Mouse (Mus musculus): Measurements from ENCODE around the gene Zranb3. TPM values are rescaled to one million over a fixed set of nuclear protein-coding genes. Genes with fewer than 3 reads are reported as not detected.
"Not testable (repeated sequence)": the region's sequence is repeated elsewhere in the genome, so short reads cannot be mapped to it uniquely, and the experiment has no call there.

Zranb3 gene
- polyA plus RNA-seq, 1 experiment from 2014 or later = 6.5 TPM

- ATAC-seq = no peak
- H3K27me3 ChIP-seq (replicated peaks; ENCODE audit: control insufficient read depth, insufficient read depth, low read length) = no peaks in the 10 kb centered on the region
- H3K4me3 ChIP-seq (ENCODE audit: low read depth, low read length) = no peak overlapping the region
- H3K9me3 ChIP-seq (replicated peaks; ENCODE audit: control insufficient read depth, low read length) = no peaks in the 10 kb centered on the region
- H3K9ac ChIP-seq (ENCODE audit: low read length) = no peak overlapping the region
- 97% methylated on average over 4 of the region's 4 CpGs for WGBS
- no peak overlapping the region for H3K27ac ChIP-seq (ENCODE audit: low read depth, low read length)
- no peak overlapping the region for H3K4me2 ChIP-seq (ENCODE audit: low read length)
- DNase-seq (ENCODE audit: low spot score) = no peak
- no peaks in the 10 kb centered on the region for H3K4me1 ChIP-seq (ENCODE audit: control insufficient read depth, insufficient read depth, low read length)
- H3K36me3 ChIP-seq (ENCODE audit: control insufficient read depth, insufficient read depth, low read length) = no peaks in the 10 kb centered on the region
Observed at GRCm38 (mm10) chr1:127974082-127974481, 128.8 kb downstream of the Zranb3 start.

- Histone ChIP-seq H3K4me1 (ENCODE audit: control insufficient read depth, insufficient read depth, low read length) (no peaks in the 10 kb centered on the region), H3K9ac (ENCODE audit: low read length) (no peak overlapping the region), H3K36me3 (ENCODE audit: control insufficient read depth, insufficient read depth, low read length) (no peaks in the 10 kb centered on the region), H3K27me3 (replicated peaks; ENCODE audit: control insufficient read depth, insufficient read depth, low read length) (no peaks in the 10 kb centered on the region), H3K27ac (ENCODE audit: low read depth, low read length) (no peak overlapping the region), H3K4me2 (ENCODE audit: low read length) (no peak overlapping the region), H3K9me3 (replicated peaks; ENCODE audit: control insufficient read depth, low read length) (no peaks in the 10 kb centered on the region), H3K4me3 (ENCODE audit: low read depth, low read length) (no peak overlapping the region)
- 84% methylated on average over 4 of the region's 4 CpGs for WGBS
- ATAC-seq = no peak
- DNase-seq (ENCODE audit: low spot score) = no peak
Observed at GRCm38 (mm10) chr1:127970870-127971269, 132.0 kb downstream of the Zranb3 start.

GRCm38 (mm10) chr1:127963326-127963725, 139.5 kb downstream of the Zranb3 start:
- Histone ChIP-seq H3K27me3 (replicated peaks; ENCODE audit: control insufficient read depth, insufficient read depth, low read length) (no peaks in the 10 kb centered on the region), H3K27ac (ENCODE audit: low read depth, low read length) (no peak overlapping the region), H3K4me2 (ENCODE audit: low read length) (no peak overlapping the region), H3K9me3 (replicated peaks; ENCODE audit: control insufficient read depth, low read length) (no peaks in the 10 kb centered on the region), H3K36me3 (ENCODE audit: control insufficient read depth, insufficient read depth, low read length) (no peaks in the 10 kb centered on the region), H3K9ac (ENCODE audit: low read length) (no peak overlapping the region), H3K4me3 (ENCODE audit: low read depth, low read length) (no peak overlapping the region), H3K4me1 (ENCODE audit: control insufficient read depth, insufficient read depth, low read length) (peaks cover 11% of the 10 kb centered on the region; the same call in 1 of the 2 replicates)
- no peak for ATAC-seq
- WGBS = 92% methylated on average over 3 of the region's 3 CpGs
- DNase-seq (ENCODE audit: low spot score) = no peak

GRCm38 (mm10) chr1:127961140-127961539, 141.7 kb downstream of the Zranb3 start:
- 90% methylated on average over 1 of the region's 1 CpGs for WGBS

GRCm38 (mm10) chr1:127959312-127959718, 143.5 kb downstream of the Zranb3 start:
- no peaks in the 10 kb centered on the region for H3K27me3 ChIP-seq (replicated peaks; ENCODE audit: control insufficient read depth, insufficient read depth, low read length)
- no peaks in the 10 kb centered on the region for H3K36me3 ChIP-seq (ENCODE audit: control insufficient read depth, insufficient read depth, low read length)
- H3K9ac ChIP-seq (ENCODE audit: low read length) = peak overlapping the region; percentile 29; the same call in 1 of the 2 replicates
- peaks cover 11% of the 10 kb centered on the region; the same call in 1 of the 2 replicates for H3K4me1 ChIP-seq (ENCODE audit: control insufficient read depth, insufficient read depth, low read length)
- no peak overlapping the region for H3K4me3 ChIP-seq (ENCODE audit: low read depth, low read length)
- H3K9me3 ChIP-seq (replicated peaks; ENCODE audit: control insufficient read depth, low read length) = no peaks in the 10 kb centered on the region
- H3K4me2 ChIP-seq (ENCODE audit: low read length) = 0 out of 2 replicates have a peak overlapping the region, but pooled peaks have one; percentile 1
- peak overlapping the region; percentile 78; the same call in 1 of the 2 replicates for H3K27ac ChIP-seq (ENCODE audit: low read depth, low read length)
- 26% methylated on average over 7 of the region's 7 CpGs for WGBS
- peak; percentile 57 for ATAC-seq
- DNase-seq (ENCODE audit: low spot score) = peak; percentile 40

More at GRCm38 (mm10) chr1:127961140-127961539, 141.7 kb downstream of the Zranb3 start:
- no peaks in the 10 kb centered on the region for H3K9me3 ChIP-seq (replicated peaks; ENCODE audit: control insufficient read depth, low read length)
- H3K4me1 ChIP-seq (ENCODE audit: control insufficient read depth, insufficient read depth, low read length) = peaks cover 11% of the 10 kb centered on the region; the same call in 1 of the 2 replicates
- ATAC-seq (no peak), DNase-seq (ENCODE audit: low spot score) (no peak)
- no peak overlapping the region for H3K9ac ChIP-seq (ENCODE audit: low read length)
- no peaks in the 10 kb centered on the region for H3K27me3 ChIP-seq (replicated peaks; ENCODE audit: control insufficient read depth, insufficient read depth, low read length)
- H3K36me3 ChIP-seq (ENCODE audit: control insufficient read depth, insufficient read depth, low read length) = no peaks in the 10 kb centered on the region
- H3K4me2 ChIP-seq (ENCODE audit: low read length) = no peak overlapping the region
- H3K4me3 ChIP-seq (ENCODE audit: low read depth, low read length) = no peak overlapping the region
- H3K27ac ChIP-seq (ENCODE audit: low read depth, low read length) = no peak overlapping the region

GRCm38 (mm10) chr1:127958801-127959200, 144.0 kb downstream of the Zranb3 start:
- no peak overlapping the region for H3K4me2 ChIP-seq (ENCODE audit: low read length)
- H3K9me3 ChIP-seq (replicated peaks; ENCODE audit: control insufficient read depth, low read length) = no peaks in the 10 kb centered on the region
- peak overlapping the region; percentile 21; the same call in 1 of the 2 replicates for H3K9ac ChIP-seq (ENCODE audit: low read length)
- H3K4me1 ChIP-seq (ENCODE audit: control insufficient read depth, insufficient read depth, low read length) = peaks cover 11% of the 10 kb centered on the region; the same call in 1 of the 2 replicates
- H3K27ac ChIP-seq (ENCODE audit: low read depth, low read length) = peak overlapping the region; percentile 78
- no peaks in the 10 kb centered on the region for H3K27me3 ChIP-seq (replicated peaks; ENCODE audit: control insufficient read depth, insufficient read depth, low read length)
- H3K4me3 ChIP-seq (ENCODE audit: low read depth, low read length) = no peak overlapping the region
- H3K36me3 ChIP-seq (ENCODE audit: control insufficient read depth, insufficient read depth, low read length) = no peaks in the 10 kb centered on the region
- DNase-seq (ENCODE audit: low spot score) (peak; percentile 8), ATAC-seq (peak; percentile 46; the same call in 1 of the 2 replicates)
- WGBS = 30% methylated on average over 5 of the region's 5 CpGs

GRCm38 (mm10) chr1:127956524-127956923, 146.3 kb downstream of the Zranb3 start:
- WGBS = 100% methylated on average over 1 of the region's 1 CpGs
- no peak for ATAC-seq

GRCm38 (mm10) chr1:127954800-127955199, 148.0 kb downstream of the Zranb3 start:
- DNase-seq (ENCODE audit: low spot score) (no peak), ATAC-seq (no peak)
- 80% methylated on average over 4 of the region's 4 CpGs for WGBS
- Histone ChIP-seq H3K27ac (ENCODE audit: low read depth, low read length) (no peak overlapping the region), H3K4me1 (ENCODE audit: control insufficient read depth, insufficient read depth, low read length) (peaks cover 10% of the 10 kb centered on the region; the same call in 1 of the 2 replicates), H3K4me3 (ENCODE audit: low read depth, low read length) (no peak overlapping the region), H3K27me3 (replicated peaks; ENCODE audit: control insufficient read depth, insufficient read depth, low read length) (no peaks in the 10 kb centered on the region), H3K36me3 (ENCODE audit: control insufficient read depth, insufficient read depth, low read length) (no peaks in the 10 kb centered on the region), H3K9me3 (replicated peaks; ENCODE audit: control insufficient read depth, low read length) (no peaks in the 10 kb centered on the region), H3K4me2 (ENCODE audit: low read length) (no peak overlapping the region), H3K9ac (ENCODE audit: low read length) (no peak overlapping the region)

More at GRCm38 (mm10) chr1:127956524-127956923, 146.3 kb downstream of the Zranb3 start:
- Histone ChIP-seq H3K27me3 (replicated peaks; ENCODE audit: control insufficient read depth, insufficient read depth, low read length) (no peaks in the 10 kb centered on the region), H3K36me3 (ENCODE audit: control insufficient read depth, insufficient read depth, low read length) (no peaks in the 10 kb centered on the region), H3K4me3 (ENCODE audit: low read depth, low read length) (no peak overlapping the region), H3K4me1 (ENCODE audit: control insufficient read depth, insufficient read depth, low read length) (peaks cover 11% of the 10 kb centered on the region; the same call in 1 of the 2 replicates), H3K9ac (ENCODE audit: low read length) (no peak overlapping the region), H3K4me2 (ENCODE audit: low read length) (no peak overlapping the region), H3K27ac (ENCODE audit: low read depth, low read length) (no peak overlapping the region), H3K9me3 (replicated peaks; ENCODE audit: control insufficient read depth, low read length) (no peaks in the 10 kb centered on the region)
- DNase-seq (ENCODE audit: low spot score) = no peak

GRCm38 (mm10) chr1:127954198-127954597, 148.6 kb downstream of the Zranb3 start:
- not testable (repeated sequence) for ATAC-seq; H3K27me3 ChIP-seq (replicated peaks; ENCODE audit: control insufficient read depth, insufficient read depth, low read length); H3K4me3 ChIP-seq (ENCODE audit: low read depth, low read length); H3K9me3 ChIP-seq (replicated peaks; ENCODE audit: control insufficient read depth, low read length); H3K27ac ChIP-seq (ENCODE audit: low read depth, low read length); H3K36me3 ChIP-seq (ENCODE audit: control insufficient read depth, insufficient read depth, low read length); H3K4me1 ChIP-seq (ENCODE audit: control insufficient read depth, insufficient read depth, low read length); DNase-seq (ENCODE audit: low spot score); H3K9ac ChIP-seq (ENCODE audit: low read length); H3K4me2 ChIP-seq (ENCODE audit: low read length)
- 74% methylated on average over 4 of the region's 4 CpGs for WGBS
